Mouse (Mus musculus) liver, embryonic 14.5 days (tissue): ENCODE data around the gene Sh3pxd2a.

ENCODE experiments used
- CTCF ChIP-seq: IDR thresholded peaks from 2 replicates; pipeline ENCODE4 v1.5.1; 2016; ENCODE audit warnings: antibody characterized with exemption, low read depth, control low read depth
- EP300 ChIP-seq: IDR thresholded peaks from 2 replicates; pipeline ENCODE4 v1.6.1; 2016; ENCODE audit warnings: antibody characterized with exemption, low read depth

DNA sequence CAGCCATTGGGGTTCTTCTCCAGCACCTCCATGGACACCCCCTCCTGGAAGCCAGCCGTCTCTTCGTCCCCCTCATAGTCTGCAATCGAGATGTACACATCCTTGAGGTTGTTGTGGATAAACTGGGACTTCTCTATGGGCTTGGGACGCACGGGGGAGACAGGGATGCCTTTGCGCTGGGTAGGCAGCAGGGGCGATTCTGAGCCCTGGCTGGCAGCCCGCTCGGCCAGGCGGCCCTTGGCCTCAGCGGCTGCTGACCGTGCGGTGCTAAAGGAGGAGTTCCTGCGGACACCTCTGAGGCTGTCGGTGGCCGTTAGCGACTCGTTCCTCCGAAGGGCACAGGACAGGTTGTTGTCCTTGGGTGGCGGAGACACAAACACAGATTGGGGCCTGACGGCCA, 197.1 kb downstream of the Sh3pxd2a start:
- no peak for TF ChIP-seq EP300
- TF ChIP-seq CTCF: no peak
